Mouse (Mus musculus) spleen, adult 10 weeks (tissue): ENCODE results near the gene Crtam. TPM values are rescaled to one million over a fixed set of nuclear protein-coding genes. Genes with fewer than 3 reads are reported as not detected.

Source experiments
- polyA plus RNA-seq: library from polyadenylated mRNA; stranded (reverse); fragments of 350-450 nt; fragmentation: Illumina TruSeq; extraction: RNeasy Lipid Tissue Mini Kit (QIAGEN cat#74804); gene quantifications from one replicate; pipeline ENCODE4 v1.2.3, GENCODE M21; 2015; ENCODE audit warnings: low replicate concordance; ENCODE audit not compliant: insufficient read depth

Gene Crtam
- polyA plus RNA-seq: 6.9 TPM

GRCm38 (mm10) chr9:41004415-41004814 is at the start of gene Crtam:
Gene Crtam, minus strand, starts transcription at chr9:41004628.

GRCm38 (mm10) chr9:40963586-40964417 is 40.6 kb downstream of the Crtam start, which contains the start of gene Jhy:
Gene Jhy, minus strand, starts transcription at chr9:40964118.

Other genes with a start within 250 kb of the Crtam start
- 2,377 TPM for gene Hspa8, start 203.6 kb downstream of the Crtam start, polyA plus RNA-seq
- not detected for gene Bsx, start 130.5 kb downstream of the Crtam start, polyA plus RNA-seq
- gene Jhy, start 40.5 kb downstream of the Crtam start, polyA plus RNA-seq: not detected
- 13.9 TPM for gene Ubash3b, start 157.1 kb upstream of the Crtam start, polyA plus RNA-seq